Mouse (Mus musculus) MEL (cell line): ENCODE data around the gene Dot1l. TPM values are rescaled to one million over a fixed set of nuclear protein-coding genes. Genes with fewer than 3 reads are reported as not detected.

Source experiments
- DNase-seq: peaks from one replicate; pipeline ENCODE4 v3.0.0; 2011; ENCODE audit warnings: low read depth, low spot score
- H3K27ac ChIP-seq: 2 replicates; pipeline ENCODE4 v1.5.1; 2012; ENCODE audit warnings: low read depth, mild to moderate bottlenecking, control low read depth, low read length, moderate library complexity; ENCODE audit not compliant: control insufficient read depth
- H3K27me3 ChIP-seq, 2 experiments: fragments of 150-350 bp in 1 of 2; sonication (generic) in 1 of 2; 2 replicates each; pipeline ENCODE4 v1.6.1; 2012; ENCODE audit warnings: low read length in 2 of 2, mild to moderate bottlenecking in 2 of 2, improper control_type of control experiment in 1 of 2, moderate library complexity in 1 of 2; ENCODE audit not compliant: insufficient read depth in 2 of 2, control insufficient read depth in 1 of 2
- H3K36me3 ChIP-seq, 2 experiments: 2 replicates each; pipeline ENCODE4 v1.6.1; 2012 to 2014; ENCODE audit warnings: low read length in 2 of 2, improper control_type of control experiment in 1 of 2, inconsistent platforms in 1 of 2, mild to moderate bottlenecking in 1 of 2; ENCODE audit not compliant: insufficient read depth in 2 of 2, control insufficient read depth in 1 of 2
- H3K4me1 ChIP-seq, 2 experiments: fragments of 150-350 bp in 1 of 2; sonication (generic) in 1 of 2; 2 replicates each; pipeline ENCODE4 v1.6.1; 2012; ENCODE audit warnings: low read length in 2 of 2, improper control_type of control experiment in 1 of 2, mild to moderate bottlenecking in 1 of 2; ENCODE audit not compliant: insufficient read depth in 2 of 2, control insufficient read depth in 1 of 2
- H3K4me3 ChIP-seq, 2 experiments: fragments of 150-350 bp in 1 of 2; sonication (generic) in 1 of 2; 2 replicates each; pipeline ENCODE4 v1.5.1; 2012; ENCODE audit warnings: low read depth in 2 of 2, low read length in 2 of 2, mild to moderate bottlenecking in 2 of 2, moderate library complexity in 2 of 2, control low read depth in 1 of 2, improper control_type of control experiment in 1 of 2; ENCODE audit not compliant: control insufficient read depth in 1 of 2, insufficient read depth in 1 of 2
- H3K79me2 ChIP-seq: 2 replicates; pipeline ENCODE4 v1.6.1; 2012; ENCODE audit warnings: mild to moderate bottlenecking, low read length, moderate library complexity; ENCODE audit not compliant: control insufficient read depth, poor library complexity, insufficient read depth
- H3K9ac ChIP-seq: 2 replicates; pipeline ENCODE4 v1.6.1; 2012; ENCODE audit warnings: low read depth, mild to moderate bottlenecking, control low read depth, low read length, moderate library complexity; ENCODE audit not compliant: control insufficient read depth, poor library complexity, severe bottlenecking
- H3K9me3 ChIP-seq: fragments of 150-350 bp; sonication (generic); replicated peaks from 2 replicates; pipeline ENCODE4 v1.6.1; 2012; ENCODE audit warnings: mild to moderate bottlenecking, low read length, improper control_type of control experiment, moderate library complexity; ENCODE audit not compliant: insufficient read depth
- BHLHE40 ChIP-seq: IDR thresholded peaks from 2 replicates; pipeline ENCODE4 v1.6.1; 2012; ENCODE audit warnings: low read depth, mild to moderate bottlenecking, inconsistent platforms, low read length, improper control_type of control experiment, borderline replicate concordance
- CHD1 ChIP-seq: IDR thresholded peaks from 2 replicates; pipeline ENCODE4 v1.6.1; 2012; ENCODE audit warnings: low read depth, mild to moderate bottlenecking, inconsistent platforms, low read length, improper control_type of control experiment
- CHD2 ChIP-seq: IDR thresholded peaks from 2 replicates; pipeline ENCODE4 v1.6.1; 2011; ENCODE audit warnings: low read length, improper control_type of control experiment
- CTCF ChIP-seq, 3 experiments: IDR thresholded peaks in 2 of 3; conservative IDR thresholded peaks in 1 of 3; 2 replicates each; pipeline ENCODE4 v1.5.1; 2011 to 2012; ENCODE audit warnings: low read length in 3 of 3, low read depth in 2 of 3, mild to moderate bottlenecking in 2 of 3, improper control_type of control experiment in 1 of 3, inconsistent platforms in 1 of 3, mixed read lengths in 1 of 3, moderate library complexity in 1 of 3; ENCODE audit not compliant: control insufficient read depth in 1 of 3, insufficient read depth in 1 of 3, poor library complexity in 1 of 3, severe bottlenecking in 1 of 3
- E2F4 ChIP-seq: IDR thresholded peaks from 2 replicates; pipeline ENCODE4 v1.6.1; 2011; ENCODE audit warnings: low read depth, low read length, improper control_type of control experiment, borderline replicate concordance
- ELF1 ChIP-seq: IDR thresholded peaks from 2 replicates; pipeline ENCODE4 v1.6.1; 2014; ENCODE audit warnings: low read depth, mild to moderate bottlenecking, inconsistent platforms, low read length, improper control_type of control experiment, moderate library complexity
- EP300 ChIP-seq, 2 experiments: IDR thresholded peaks; 2 replicates each; pipeline ENCODE4 v1.6.1; 2011; ENCODE audit warnings: improper control_type of control experiment in 2 of 2, low read length in 2 of 2, low read depth in 1 of 2, mild to moderate bottlenecking in 1 of 2
- ETS1 ChIP-seq: IDR thresholded peaks from 2 replicates; pipeline ENCODE4 v1.6.1; 2012; ENCODE audit warnings: low read depth, mild to moderate bottlenecking, inconsistent platforms, low read length, improper control_type of control experiment, moderate library complexity
- GABPA ChIP-seq: IDR thresholded peaks from 2 replicates; pipeline ENCODE4 v1.6.1; 2012; ENCODE audit warnings: low read depth, mild to moderate bottlenecking, inconsistent platforms, low read length, improper control_type of control experiment, moderate library complexity
- GATA1 ChIP-seq: IDR thresholded peaks from 2 replicates; pipeline ENCODE4 v1.6.1; 2011; ENCODE audit warnings: low read depth, low read length, improper control_type of control experiment
- JUND ChIP-seq: IDR thresholded peaks from 2 replicates; pipeline ENCODE4 v1.6.1; 2011; ENCODE audit warnings: low read depth, mild to moderate bottlenecking, improper control_type of control experiment, low read length
- KAT2A ChIP-seq: conservative IDR thresholded peaks from 2 replicates; pipeline ENCODE4 v1.6.1; 2012; ENCODE audit warnings: low read depth, low read length, improper control_type of control experiment, inconsistent platforms
- MAFK ChIP-seq: IDR thresholded peaks from 2 replicates; pipeline ENCODE4 v1.6.1; 2011; ENCODE audit warnings: low read depth, mild to moderate bottlenecking, low read length, improper control_type of control experiment, borderline replicate concordance
- MAX ChIP-seq: IDR thresholded peaks from 2 replicates; pipeline ENCODE4 v1.6.1; 2011; ENCODE audit warnings: low read length, improper control_type of control experiment
- MAZ ChIP-seq: IDR thresholded peaks from 2 replicates; pipeline ENCODE4 v1.6.1; 2012; ENCODE audit warnings: low read depth, mild to moderate bottlenecking, inconsistent platforms, low read length, improper control_type of control experiment
- MEF2A ChIP-seq: IDR thresholded peaks from 2 replicates; pipeline ENCODE4 v1.6.1; 2014; ENCODE audit warnings: low read depth, mild to moderate bottlenecking, inconsistent platforms, low read length, improper control_type of control experiment; ENCODE audit not compliant: poor library complexity, insufficient replicate concordance, severe bottlenecking; ENCODE audit errors: extremely low read depth
- MXI1 ChIP-seq: IDR thresholded peaks from 2 replicates; pipeline ENCODE4 v1.6.1; 2011; ENCODE audit warnings: mild to moderate bottlenecking, low read depth, low read length, improper control_type of control experiment
- MYC ChIP-seq: IDR thresholded peaks from 2 replicates; pipeline ENCODE4 v1.6.1; 2011; ENCODE audit warnings: low read depth, mild to moderate bottlenecking, low read length, improper control_type of control experiment, moderate library complexity
- NELFE ChIP-seq: IDR thresholded peaks from 2 replicates; pipeline ENCODE4 v1.6.1; 2011; ENCODE audit warnings: low read depth, low read length, improper control_type of control experiment
- NRF1 ChIP-seq: IDR thresholded peaks from 2 replicates; pipeline ENCODE4 v1.6.1; 2014; ENCODE audit warnings: low read depth, mild to moderate bottlenecking, inconsistent platforms, low read length, improper control_type of control experiment, moderate library complexity; ENCODE audit not compliant: poor library complexity, insufficient read depth, severe bottlenecking
- POLR2A ChIP-seq, 2 experiments: IDR thresholded peaks; 2 replicates each; pipeline ENCODE4 v1.6.1; 2011 to 2012; ENCODE audit warnings: low read length in 2 of 2, mild to moderate bottlenecking in 2 of 2, control low read depth in 1 of 2, improper control_type of control experiment in 1 of 2, low read depth in 1 of 2, moderate library complexity in 1 of 2; ENCODE audit not compliant: control insufficient read depth in 1 of 2, insufficient read depth in 1 of 2, poor library complexity in 1 of 2
- POLR2AphosphoS2 ChIP-seq: IDR thresholded peaks from 2 replicates; pipeline ENCODE4 v1.6.1; 2011; ENCODE audit warnings: low read length, improper control_type of control experiment
- POLR2AphosphoS5 ChIP-seq: IDR thresholded peaks from 2 replicates; pipeline ENCODE4 v1.6.1; 2012; ENCODE audit warnings: low read depth, borderline replicate concordance, mild to moderate bottlenecking, inconsistent platforms, low read length, moderate library complexity, mixed read lengths
- RAD21 ChIP-seq: IDR thresholded peaks from 2 replicates; pipeline ENCODE4 v1.6.1; 2011; ENCODE audit warnings: mild to moderate bottlenecking, low read depth, low read length, improper control_type of control experiment
- RCOR1 ChIP-seq: IDR thresholded peaks from 2 replicates; pipeline ENCODE4 v1.6.1; 2012; ENCODE audit warnings: low read depth, mild to moderate bottlenecking, inconsistent platforms, low read length, improper control_type of control experiment
- SIN3A ChIP-seq: IDR thresholded peaks from 2 replicates; pipeline ENCODE4 v1.6.1; 2012; ENCODE audit warnings: low read length, improper control_type of control experiment, inconsistent platforms
- SMC3 ChIP-seq: IDR thresholded peaks from 2 replicates; pipeline ENCODE4 v1.6.1; 2011; ENCODE audit warnings: low read depth, low read length, improper control_type of control experiment
- TAL1 ChIP-seq: IDR thresholded peaks from 2 replicates; pipeline ENCODE4 v1.6.1; 2012; ENCODE audit warnings: mild to moderate bottlenecking, inconsistent platforms, low read length, moderate library complexity, mixed read lengths
- TBP ChIP-seq: IDR thresholded peaks from 2 replicates; pipeline ENCODE4 v1.8.0; 2011; ENCODE audit warnings: low read depth, low read length, improper control_type of control experiment
- TCF12 ChIP-seq: IDR thresholded peaks from 2 replicates; pipeline ENCODE4 v1.6.1; 2014; ENCODE audit warnings: low read depth, mild to moderate bottlenecking, inconsistent platforms, low read length, improper control_type of control experiment, moderate library complexity
- UBTF ChIP-seq: IDR thresholded peaks from 2 replicates; pipeline ENCODE4 v1.6.1; 2012; ENCODE audit warnings: low read depth, mild to moderate bottlenecking, inconsistent platforms, low read length, improper control_type of control experiment, moderate library complexity, borderline replicate concordance; ENCODE audit not compliant: insufficient read depth
- USF1 ChIP-seq: IDR thresholded peaks from 2 replicates; pipeline ENCODE4 v1.6.1; 2014; ENCODE audit warnings: low read depth, mild to moderate bottlenecking, inconsistent platforms, low read length, improper control_type of control experiment, moderate library complexity
- USF2 ChIP-seq, 2 experiments: IDR thresholded peaks; 2 replicates each; pipeline ENCODE4 v1.6.1; 2011 to 2012; ENCODE audit warnings: improper control_type of control experiment in 2 of 2, low read length in 2 of 2, borderline replicate concordance in 1 of 2, inconsistent platforms in 1 of 2, low read depth in 1 of 2, mild to moderate bottlenecking in 1 of 2; ENCODE audit not compliant: insufficient read depth in 1 of 2
- ZC3H11A ChIP-seq: IDR thresholded peaks from 2 replicates; pipeline ENCODE4 v1.6.1; 2012; ENCODE audit warnings: low read depth, mild to moderate bottlenecking, inconsistent platforms, low read length, improper control_type of control experiment
- ZKSCAN1 ChIP-seq: IDR thresholded peaks from 2 replicates; pipeline ENCODE4 v1.6.1; 2012; ENCODE audit warnings: low read depth, mild to moderate bottlenecking, inconsistent platforms, low read length, improper control_type of control experiment, moderate library complexity
- ZMIZ1 ChIP-seq: IDR thresholded peaks from 2 replicates; pipeline ENCODE4 v1.6.1; 2012; ENCODE audit warnings: low read depth, mild to moderate bottlenecking, inconsistent platforms, low read length, improper control_type of control experiment, moderate library complexity
- ZNF384 ChIP-seq: IDR thresholded peaks from 2 replicates; pipeline ENCODE4 v1.6.1; 2012; ENCODE audit warnings: low read depth, mild to moderate bottlenecking, inconsistent platforms, low read length, improper control_type of control experiment
- polyA plus RNA-seq, 2 experiments: library from polyadenylated mRNA; stranded (reverse) in 1 of 2; unstranded in 1 of 2; fragments of >175 nt in 1 of 2; fragments of >200 nt in 1 of 2; gene quantifications; 2 replicates each; pipeline versions ENCODE4 v1.2.1 to v1.2.4; 2012; ENCODE audit warnings: low replicate concordance in 2 of 2, low read depth in 1 of 2; ENCODE audit not compliant: insufficient read length in 2 of 2, insufficient read depth in 1 of 2, missing spikeins in 1 of 2
- total RNA-seq: library from RNA; depleted of rRNA; stranded (reverse); fragments of 300-350 nt; gene quantifications from 2 replicates; pipeline ENCODE4 v1.2.3, GENCODE M21; 2012

The Dot1l gene
- total and polyA plus RNA-seq, 3 experiments = 15.0 to 70.6 TPM; not detected in 1

GRCm38 (mm10) chr10:80774549-80774948 lies 19.5 kb downstream of the Dot1l start:
- H3K4me1 ChIP-seq = peaks cover 12 to 18% of the 10 kb centered on the region in 2 experiments
- peak overlapping the region; percentile 40 for H3K27ac ChIP-seq
- H3K4me3 ChIP-seq = no peak overlapping the region
- H3K9me3 ChIP-seq = no peaks in the 10 kb centered on the region
- H3K79me2 ChIP-seq = no peaks in the 10 kb centered on the region; the same call in 1 of the 2 replicates
- no peaks in the 10 kb centered on the region for H3K27me3 ChIP-seq
- peak; percentile 91 for DNase-seq
- peaks cover 10 to 34% of the 10 kb centered on the region in 2 experiments for H3K36me3 ChIP-seq
- no peak overlapping the region for H3K9ac ChIP-seq
- TF ChIP-seq POLR2AphosphoS2 (no peak), GABPA (no peak), CHD1 (no peak), ZNF384 (no peak), CTCF (IDR thresholded peaks at IDR 0.05 in 2 of 3, conservative IDR thresholded peaks at IDR 0.05 in 1 of 3; ENCODE audit: control insufficient read depth in 1 of 3, insufficient read depth in 1 of 3, low read depth in 2 of 3, low read length in 3 of 3, poor library complexity in 1 of 3, severe bottlenecking in 1 of 3) (peak; percentile 83 to 98 (median 88)), JUND (peak; percentile 38; the same call in 1 of the 2 replicates), EP300 (IDR thresholded peaks at IDR 0.05; ENCODE audit: low read depth in 1 of 2, low read length in 2 of 2) (peak; percentile 60 to 77; a peak in 3 of 4 replicates), ZC3H11A (peak; percentile 16; the same call in 1 of the 2 replicates), BHLHE40 (peak; percentile 60; the same call in 1 of the 2 replicates), MYC (0 out of 2 replicates have a peak, but pooled peaks have one; percentile 66), UBTF (no peak), NELFE (no peak), TCF12 (peak; percentile 86), MAFK (no peak), USF2 (IDR thresholded peaks at IDR 0.05; ENCODE audit: borderline replicate concordance in 1 of 2, insufficient read depth in 1 of 2, low read depth in 1 of 2, low read length in 2 of 2) (no peak), MXI1 (peak; percentile 84), MAX (peak; percentile 70), E2F4 (no peak), MEF2A (peak; percentile 99), POLR2AphosphoS5 (no peak), CHD2 (no peak), SMC3 (peak; percentile 67), ZKSCAN1 (no peak), TAL1 (peak; percentile 78), RAD21 (peak; percentile 48), USF1 (peak; percentile 38; the same call in 1 of the 2 replicates), NRF1 (no peak), ZMIZ1 (no peak), SIN3A (peak; percentile 86), POLR2A (IDR thresholded peaks at IDR 0.05; ENCODE audit: control insufficient read depth in 1 of 2, insufficient read depth in 1 of 2, low read depth in 1 of 2, low read length in 2 of 2, poor library complexity in 1 of 2) (peak in 1 of 2 experiments; percentile 42; a peak in 1 of 4 replicates), ETS1 (peak; percentile 69; the same call in 1 of the 2 replicates), RCOR1 (peak; percentile 55), TBP (no peak), ELF1 (0 out of 2 replicates have a peak, but pooled peaks have one; percentile 15), KAT2A (no peak), GATA1 (peak; percentile 67), MAZ (no peak)
